Mouse (Mus musculus) forebrain, embryonic 14.5 days (tissue): ENCODE data around the gene Tnks1bp1. TPM values are rescaled to one million over a fixed set of nuclear protein-coding genes. Genes with fewer than 3 reads are reported as not detected.

Source experiments
- ATAC-seq: fragments of 200-750 bp; cut with Nextera tagmentation; 2 replicates; pipeline ENCODE4 v1.8.0; 2017; ENCODE audit warnings: mild to moderate bottlenecking, moderate library complexity
- DNase-seq: peaks from one replicate; pipeline ENCODE4 v3.0.0-alpha.2; 2015; ENCODE audit warnings: low spot score
- H3K27ac ChIP-seq: fragments of 300-500 bp; sonication (generic); 2 replicates; pipeline ENCODE4 v1.5.1; 2014; ENCODE audit warnings: low read depth, mild to moderate bottlenecking, control low read depth, low read length, moderate library complexity
- H3K27me3 ChIP-seq: fragments of 300-500 bp; sonication (generic); replicated peaks from 2 replicates; pipeline ENCODE4 v1.6.1; 2014; ENCODE audit warnings: low read length, control low read depth, mixed read lengths; ENCODE audit not compliant: control insufficient read depth, insufficient read depth
- H3K36me3 ChIP-seq: fragments of 300-500 bp; sonication (generic); 2 replicates; pipeline ENCODE4 v1.6.1; 2014; ENCODE audit warnings: low read length, control low read depth; ENCODE audit not compliant: control insufficient read depth, insufficient read depth
- H3K4me1 ChIP-seq: fragments of 300-500 bp; sonication (generic); 2 replicates; pipeline ENCODE4 v1.6.1; 2014; ENCODE audit warnings: antibody characterized with exemption, low read length, control low read depth; ENCODE audit not compliant: control insufficient read depth, insufficient read depth
- H3K4me2 ChIP-seq: fragments of 300-500 bp; sonication (generic); 2 replicates; pipeline ENCODE4 v1.6.1; 2014; ENCODE audit warnings: mild to moderate bottlenecking, control low read depth, low read length
- H3K4me3 ChIP-seq: fragments of 300-500 bp; sonication (generic); 2 replicates; pipeline ENCODE4 v1.5.1; 2014; ENCODE audit warnings: low read depth, low read length, control low read depth
- H3K9ac ChIP-seq: fragments of 300-500 bp; sonication (generic); 2 replicates; pipeline ENCODE4 v1.6.1; 2014; ENCODE audit warnings: mild to moderate bottlenecking, low read length, control low read depth, moderate library complexity
- H3K9me3 ChIP-seq: fragments of 300-500 bp; sonication (generic); replicated peaks from 2 replicates; pipeline ENCODE4 v1.6.1; 2016; ENCODE audit warnings: low read length, control low read depth, mixed read lengths; ENCODE audit not compliant: control insufficient read depth
- WGBS: fragments of 180-500 bp; shearing (Covaris S2); extraction: QIAGEN DNeasy Blood & Tissue Kit; methylation state at CpG from one replicate; pipeline ENCODE4 v1.1.7; 2014; 5-methylcytosine and 5-hydroxymethylcytosine counted together
- polyA plus RNA-seq: library from polyadenylated mRNA; unstranded; fragments of >200 nt; fragmentation: Nextera tagmentation; extraction: Ambion mirVana; gene quantifications from 2 replicates; pipeline ENCODE4 v1.2.1, GENCODE M21; 2014

Gene Tnks1bp1
- polyA plus RNA-seq, 1 experiment from 2014 or later, result 6.7 TPM

DNA sequence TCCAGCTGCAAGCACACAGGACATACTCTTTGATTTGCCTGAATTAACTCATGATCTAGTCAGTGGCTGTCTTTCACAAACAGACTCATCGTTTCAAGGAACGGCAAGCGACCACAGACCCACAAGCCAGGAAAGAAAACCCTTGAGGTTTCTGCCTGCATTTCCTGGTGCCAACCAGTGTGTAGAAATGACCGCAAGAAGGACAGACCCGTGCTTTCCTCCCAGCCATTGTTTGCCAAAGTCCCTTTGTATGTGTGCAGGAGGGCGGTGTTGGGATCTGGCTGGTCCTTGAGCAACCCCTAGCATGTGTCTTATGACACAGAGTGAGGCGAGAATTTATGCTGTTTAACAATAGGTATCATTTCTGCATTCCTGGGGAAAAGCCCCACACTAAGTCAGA, 13.7 kb upstream of the Tnks1bp1 start:
- no peak overlapping the region for H3K9ac ChIP-seq
- ATAC-seq, result no peak
- no peak overlapping the region for H3K4me2 ChIP-seq
- 84% methylated on average over 7 of the region's 7 CpGs for WGBS
- no peaks in the 10 kb centered on the region for H3K9me3 ChIP-seq
- H3K4me3 ChIP-seq, result no peak overlapping the region
- H3K36me3 ChIP-seq, result no peaks in the 10 kb centered on the region; the same call in 1 of the 2 replicates
- peaks cover 13% of the 10 kb centered on the region for H3K4me1 ChIP-seq
- DNase-seq, result no peak
- no peaks in the 10 kb centered on the region for H3K27me3 ChIP-seq
- H3K27ac ChIP-seq, result no peak overlapping the region

GRCm38 (mm10) chr2:85036507-85037046, 11.2 kb upstream of the Tnks1bp1 start:
- no peaks in the 10 kb centered on the region for H3K9me3 ChIP-seq
- 8% methylated on average over 11 of the region's 11 CpGs for WGBS
- peaks cover 24% of the 10 kb centered on the region for H3K36me3 ChIP-seq
- H3K4me3 ChIP-seq, result peak overlapping the region; percentile 80
- no peak for DNase-seq
- no peaks in the 10 kb centered on the region for H3K27me3 ChIP-seq
- peak overlapping the region; percentile 98 for H3K9ac ChIP-seq
- peak overlapping the region; percentile 75 for H3K4me2 ChIP-seq
- peak; percentile 52 for ATAC-seq
- peak overlapping the region; percentile 29; the same call in 1 of the 2 replicates for H3K27ac ChIP-seq
- peaks cover 13% of the 10 kb centered on the region for H3K4me1 ChIP-seq

- H3K4me1 ChIP-seq, result peaks cover 13% of the 10 kb centered on the region
- H3K36me3 ChIP-seq, result peaks cover 32% of the 10 kb centered on the region
- peak within 1 kb of the TSS; percentile 80 for H3K4me3 ChIP-seq
- H3K9me3 ChIP-seq, result no peaks in the 10 kb centered on the region
- WGBS, result under 1% methylated on average over 66 of the region's 66 CpGs
- H3K9ac ChIP-seq, result peak within 1 kb of the TSS; percentile 98
- ATAC-seq, result peak; percentile 98
- H3K27ac ChIP-seq, result peak within 1 kb of the TSS; percentile 79
- H3K4me2 ChIP-seq, result peak within 1 kb of the TSS; percentile 75
- peak; percentile 98 for DNase-seq
- H3K27me3 ChIP-seq, result no peaks in the 10 kb centered on the region
Measured at GRCm38 (mm10) chr2:85037047-85038026, 10.5 kb upstream of the Tnks1bp1 start, which contains the start of the genes Ssrp1 and P2rx3. Gene Ssrp1, plus strand, starts transcription at chr2:85037234. Gene P2rx3, minus strand, starts transcription at chr2:85037462.

GRCm38 (mm10) chr2:85038336-85038735, 9.5 kb upstream of the Tnks1bp1 start:
- 78% methylated on average over 13 of the region's 13 CpGs for WGBS
- no peak for ATAC-seq

GRCm38 (mm10) chr2:85043623-85044022, 4.2 kb upstream of the Tnks1bp1 start:
- WGBS, result 94% methylated on average over 7 of the region's 7 CpGs
- Histone ChIP-seq H3K9me3 (no peaks in the 10 kb centered on the region), H3K27ac (no peak overlapping the region), H3K27me3 (no peaks in the 10 kb centered on the region), H3K4me3 (no peak overlapping the region), H3K4me1 (peaks cover 8% of the 10 kb centered on the region), H3K9ac (no peak overlapping the region), H3K36me3 (peaks cover 82% of the 10 kb centered on the region), H3K4me2 (no peak overlapping the region)
- DNase-seq, result no peak
- no peak for ATAC-seq

More at GRCm38 (mm10) chr2:85038336-85038735, 9.5 kb upstream of the Tnks1bp1 start:
- H3K36me3 ChIP-seq, result peaks cover 42% of the 10 kb centered on the region
- DNase-seq, result no peak
- peaks cover 13% of the 10 kb centered on the region for H3K4me1 ChIP-seq
- H3K9me3 ChIP-seq, result no peaks in the 10 kb centered on the region
- H3K4me3 ChIP-seq, result peak overlapping the region; percentile 80
- H3K9ac ChIP-seq, result peak overlapping the region; percentile 98
- no peaks in the 10 kb centered on the region for H3K27me3 ChIP-seq
- H3K4me2 ChIP-seq, result peak overlapping the region; percentile 74
- H3K27ac ChIP-seq, result no peak overlapping the region

GRCm38 (mm10) chr2:85046222-85046621, 1.6 kb upstream of the Tnks1bp1 start:
- no peak for ATAC-seq
- WGBS, result 71% methylated on average over 8 of the region's 8 CpGs
- DNase-seq, result no peak
- Histone ChIP-seq H3K4me3 (no peak overlapping the region), H3K9ac (no peak overlapping the region), H3K4me1 (peaks cover 28% of the 10 kb centered on the region), H3K27me3 (no peaks in the 10 kb centered on the region), H3K4me2 (no peak overlapping the region), H3K9me3 (no peaks in the 10 kb centered on the region), H3K36me3 (peaks cover 62% of the 10 kb centered on the region), H3K27ac (no peak overlapping the region)

DNA sequence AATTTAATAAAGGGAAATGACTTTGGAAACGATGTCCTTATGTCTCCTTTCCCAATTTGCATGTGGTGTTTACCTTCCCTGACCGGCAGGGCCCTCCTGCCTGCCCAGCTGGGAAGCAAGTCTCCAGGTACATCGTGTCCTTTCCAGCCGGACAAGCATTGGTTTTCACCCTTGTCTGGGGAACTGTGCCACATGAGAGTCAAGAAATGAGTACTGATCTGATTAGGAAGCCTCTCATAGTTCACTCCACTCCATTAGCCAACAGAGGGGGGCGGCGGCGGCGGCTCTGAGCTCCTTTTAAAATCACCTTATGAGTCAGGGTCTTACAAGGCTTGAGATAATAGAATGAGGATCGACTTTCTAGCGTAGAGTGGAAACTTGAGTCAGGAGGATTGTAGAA, 741 bp upstream of the Tnks1bp1 start:
- peak overlapping the region; percentile 70 for H3K4me3 ChIP-seq
- no peak for ATAC-seq
- H3K36me3 ChIP-seq, result peaks cover 59% of the 10 kb centered on the region
- WGBS, result 42% methylated on average over 10 of the region's 10 CpGs
- H3K9me3 ChIP-seq, result no peaks in the 10 kb centered on the region
- H3K4me1 ChIP-seq, result peaks cover 28% of the 10 kb centered on the region
- no peaks in the 10 kb centered on the region for H3K27me3 ChIP-seq
- no peak for DNase-seq
- peak overlapping the region; percentile 78 for H3K9ac ChIP-seq
- H3K27ac ChIP-seq, result peak overlapping the region; percentile 89
- peak overlapping the region; percentile 71 for H3K4me2 ChIP-seq

- Histone ChIP-seq H3K4me3 (peak overlapping the region; percentile 70), H3K36me3 (peaks cover 59% of the 10 kb centered on the region), H3K9me3 (no peaks in the 10 kb centered on the region), H3K27ac (peak overlapping the region; percentile 89), H3K27me3 (no peaks in the 10 kb centered on the region), H3K9ac (peak overlapping the region; percentile 78), H3K4me1 (peaks cover 28% of the 10 kb centered on the region), H3K4me2 (peak overlapping the region; percentile 71)
- DNase-seq (peak; percentile 80), ATAC-seq (peak; percentile 75)
- under 1% methylated on average over 34 of the region's 44 CpGs for WGBS
Measured at GRCm38 (mm10) chr2:85048168-85048751, 438 bp downstream of the Tnks1bp1 start.
